In the genomic region with DNA sequence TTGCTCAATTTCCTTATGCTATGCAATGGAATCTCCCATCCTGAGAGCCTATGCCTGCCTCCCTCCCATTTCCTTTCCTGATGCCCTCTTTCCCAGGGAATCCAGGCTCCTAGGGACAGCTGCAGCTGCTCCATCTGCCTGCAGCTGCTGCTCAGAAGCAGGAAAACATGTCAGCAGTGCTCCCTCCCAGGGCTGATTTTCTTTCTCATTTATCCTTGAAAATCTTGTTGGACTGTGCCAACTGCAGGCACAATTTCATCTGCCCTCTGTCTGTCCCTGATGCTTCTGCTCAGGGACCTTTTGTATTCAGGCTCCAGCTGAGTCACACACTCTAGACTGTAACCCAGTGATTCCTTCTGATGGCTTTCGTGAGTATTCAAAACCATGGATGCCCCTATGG, we compare ENCODE assay signal across 14 mouse cellular contexts. TPM values are rescaled to one million over a fixed set of nuclear protein-coding genes. Genes with fewer than 3 reads are reported as not detected.
DNase-seq lines count a peak whose midpoint lies in the region; ATAC-seq and TF ChIP-seq lines count a peak whose summit lies in the region.
"Had no signal": no experiment of that assay in that cellular context is flagged by ENCODE, and none has a peak within 500 bp of the region (broad histone marks: within the 10 kb centered on the region; RNA-seq: fewer than 3 reads in every experiment).

No protein-coding gene starts in this region.

- H3K4me3 ChIP-seq in forebrain, embryonic 12.5 days (replicated peaks) = no peak overlapping the region
- H3K4me3 ChIP-seq in forebrain, embryonic 11.5 days (ENCODE audit: low read depth, low read length) = no peak overlapping the region
- no peak overlapping the region for H3K4me3 ChIP-seq in neural tube, embryonic 12.5 days
- H3K4me3 ChIP-seq in neural tube, embryonic 15.5 days (replicated peaks) = no peak overlapping the region
- no peak overlapping the region for H3K4me3 ChIP-seq in limb, embryonic 13.5 days
- no peak overlapping the region for H3K4me3 ChIP-seq in lung, adult 2 months (replicated peaks; ENCODE audit: extremely low read depth, low read depth, low read length)

- H3K4me1 ChIP-seq in forebrain, embryonic 12.5 days = 0 out of 2 replicates have a peak, but pooled peaks cover 4% of the 10 kb centered on the region
- no peaks in the 10 kb centered on the region for H3K4me1 ChIP-seq in forebrain, embryonic 11.5 days (replicated peaks; ENCODE audit: control insufficient read depth, insufficient read depth, low read length)
- no peaks in the 10 kb centered on the region for H3K4me1 ChIP-seq in neural tube, embryonic 12.5 days
- 0 out of 2 replicates have a peak, but pooled peaks cover 2% of the 10 kb centered on the region for H3K4me1 ChIP-seq in neural tube, embryonic 15.5 days
- no peaks in the 10 kb centered on the region for H3K4me1 ChIP-seq in limb, embryonic 13.5 days
- H3K4me1 ChIP-seq in lung, adult 2 months (ENCODE audit: control insufficient read depth, insufficient read depth, low read length) = no peaks in the 10 kb centered on the region

- no peak overlapping the region for H3K9ac ChIP-seq in forebrain, embryonic 12.5 days
- no peak overlapping the region for H3K9ac ChIP-seq in forebrain, embryonic 11.5 days (ENCODE audit: low read length)
- H3K9ac ChIP-seq in neural tube, embryonic 12.5 days = no peak overlapping the region
- no peak overlapping the region for H3K9ac ChIP-seq in neural tube, embryonic 15.5 days (replicated peaks)
- no peak overlapping the region for H3K9ac ChIP-seq in limb, embryonic 13.5 days
- H3K9ac ChIP-seq: lung, embryonic 14.5 days had no signal

- no peak overlapping the region for H3K4me2 ChIP-seq in forebrain, embryonic 12.5 days
- H3K4me2 ChIP-seq in forebrain, embryonic 11.5 days (ENCODE audit: low read depth, low read length, severe bottlenecking) = no peak overlapping the region
- H3K4me2 ChIP-seq in neural tube, embryonic 12.5 days (replicated peaks) = no peak overlapping the region
- no peak overlapping the region for H3K4me2 ChIP-seq in neural tube, embryonic 15.5 days
- H3K4me2 ChIP-seq in limb, embryonic 13.5 days (replicated peaks) = no peak overlapping the region
- H3K4me2 ChIP-seq: lung, embryonic 14.5 days had no signal

- peak; percentile 49; the same call in 1 of the 2 replicates for ATAC-seq in forebrain, embryonic 12.5 days (ENCODE audit: low FRiP score)
- no peak for ATAC-seq in forebrain, embryonic 11.5 days (replicated peaks; ENCODE audit: low FRiP score)
- ATAC-seq in neural tube, embryonic 12.5 days (ENCODE audit: low FRiP score, low read depth) = peak; percentile 63; the same call in 1 of the 2 replicates
- no peak for ATAC-seq in neural tube, embryonic 15.5 days (ENCODE audit: low FRiP score)
- peak; percentile 61 for ATAC-seq in limb, embryonic 13.5 days (ENCODE audit: low FRiP score, low read depth)

- no peak overlapping the region for H3K27ac ChIP-seq in forebrain, embryonic 12.5 days
- H3K27ac ChIP-seq in forebrain, embryonic 11.5 days (ENCODE audit: low read depth, low read length) = no peak overlapping the region
- H3K27ac ChIP-seq in neural tube, embryonic 12.5 days = no peak overlapping the region; the same call in 1 of the 2 replicates
- H3K27ac ChIP-seq in neural tube, embryonic 15.5 days (replicated peaks) = no peak overlapping the region
- no peak overlapping the region for H3K27ac ChIP-seq in limb, embryonic 13.5 days

- WGBS in forebrain, embryonic 12.5 days = 79% methylated on average over 1 of the region's 1 CpGs
- WGBS in forebrain, embryonic 11.5 days = 64% methylated on average over 1 of the region's 1 CpGs
- 62% methylated on average over 1 of the region's 1 CpGs for WGBS in neural tube, embryonic 12.5 days
- 45% methylated on average over 1 of the region's 1 CpGs for WGBS in neural tube, embryonic 15.5 days
- 79% methylated on average over 1 of the region's 1 CpGs for WGBS in limb, embryonic 13.5 days
- 44% methylated on average over 1 of the region's 1 CpGs for WGBS in lung, adult 2 months

- H3K27me3 ChIP-seq in forebrain, embryonic 12.5 days = no peaks in the 10 kb centered on the region
- no peaks in the 10 kb centered on the region for H3K27me3 ChIP-seq in forebrain, embryonic 11.5 days (ENCODE audit: control insufficient read depth, insufficient read depth, low read length)
- no peaks in the 10 kb centered on the region for H3K27me3 ChIP-seq in neural tube, embryonic 12.5 days (replicated peaks)
- no peaks in the 10 kb centered on the region for H3K27me3 ChIP-seq in neural tube, embryonic 15.5 days (replicated peaks)
- no peaks in the 10 kb centered on the region for H3K27me3 ChIP-seq in limb, embryonic 13.5 days

- no peak for TF ChIP-seq POLR2A in lung, adult 2 months (IDR thresholded peaks at IDR 0.05; ENCODE audit: borderline replicate concordance, extremely low read depth, low read depth, low read length)

- H3K36me3 ChIP-seq in forebrain, embryonic 12.5 days (replicated peaks) = no peaks in the 10 kb centered on the region
- H3K36me3 ChIP-seq in forebrain, embryonic 11.5 days (ENCODE audit: control insufficient read depth, insufficient read depth, low read length) = no peaks in the 10 kb centered on the region
- no peaks in the 10 kb centered on the region for H3K36me3 ChIP-seq in neural tube, embryonic 12.5 days
- no peaks in the 10 kb centered on the region for H3K36me3 ChIP-seq in neural tube, embryonic 15.5 days
- no peaks in the 10 kb centered on the region for H3K36me3 ChIP-seq in limb, embryonic 13.5 days

- no peak for TF ChIP-seq CTCF in lung, adult 2 months (IDR thresholded peaks at IDR 0.05; ENCODE audit: insufficient read depth, low read length)

- no peaks in the 10 kb centered on the region for H3K9me3 ChIP-seq in forebrain, embryonic 12.5 days
- no peaks in the 10 kb centered on the region for H3K9me3 ChIP-seq in forebrain, embryonic 11.5 days (ENCODE audit: control insufficient read depth, low read length)
- no peaks in the 10 kb centered on the region for H3K9me3 ChIP-seq in neural tube, embryonic 12.5 days
- no peaks in the 10 kb centered on the region for H3K9me3 ChIP-seq in neural tube, embryonic 15.5 days (replicated peaks)
- no peaks in the 10 kb centered on the region for H3K9me3 ChIP-seq in limb, embryonic 13.5 days

- no peak for DNase-seq in forebrain, embryonic 11.5 days (ENCODE audit: low spot score)
- DNase-seq in right cerebral cortex, postnatal 36 days (ENCODE audit: low spot score in 2 of 2) = no peak
- DNase-seq in lung, adult 2 months = no peak
- no peak for DNase-seq in urinary bladder, adult 2 months (ENCODE audit: low spot score)
- DNase-seq: cerebellum, adult 18-20 months; heart, postnatal 4 days; kidney, adult 8-10 months; lung, embryonic 14.5 days had no signal

RNA-seq across cellular contexts. Expression of a gene that starts 20.6 kb away (rescaled TPM):
- 5.1 and 5.7 TPM in 2 replicates for polyA plus RNA-seq in forebrain, embryonic 12.5 days (2016; fragmentation: Nextera tagmentation; extraction: Ambion mirVana)
- 6.2 and 7.3 TPM in 2 replicates for polyA plus RNA-seq in forebrain, embryonic 11.5 days (2014; fragmentation: Nextera tagmentation; extraction: Ambion mirVana)
- polyA plus RNA-seq in neural tube, embryonic 12.5 days (2016; fragmentation: Nextera tagmentation; extraction: Ambion mirVana) = 24.2 and 27.6 TPM in 2 replicates
- 0.31 and 0.37 TPM in 2 replicates for polyA plus RNA-seq in neural tube, embryonic 15.5 days (2015; fragmentation: Nextera tagmentation; extraction: Ambion mirVana)
- polyA plus RNA-seq in limb, embryonic 13.5 days (2015; fragmentation: Nextera tagmentation; extraction: Ambion mirVana) = not detected in 2 replicates
- polyA plus RNA-seq in lung, adult 2 months (2012; rRNA removed) = not detected in 2 replicates
- polyA plus RNA-seq in urinary bladder, adult 2 months (2012; rRNA removed) = not detected in 2 replicates
- polyA plus RNA-seq: C2C12; lung, embryonic 14.5 days; small intestine, adult 2 months had no signal

RNA-seq across cellular contexts. Expression of a gene that starts 45.3 kb away (rescaled TPM):
- not detected in 2 replicates for polyA plus RNA-seq in forebrain, embryonic 12.5 days (2016; fragmentation: Nextera tagmentation; extraction: Ambion mirVana)
- not detected in 2 replicates for polyA plus RNA-seq in forebrain, embryonic 11.5 days (2014; fragmentation: Nextera tagmentation; extraction: Ambion mirVana)
- polyA plus RNA-seq in neural tube, embryonic 12.5 days (2016; fragmentation: Nextera tagmentation; extraction: Ambion mirVana) = not detected in 2 replicates
- not detected in 2 replicates for polyA plus RNA-seq in neural tube, embryonic 15.5 days (2015; fragmentation: Nextera tagmentation; extraction: Ambion mirVana)
- polyA plus RNA-seq in limb, embryonic 13.5 days (2015; fragmentation: Nextera tagmentation; extraction: Ambion mirVana) = not detected in 2 replicates
- polyA plus RNA-seq in lung, adult 2 months (2012; rRNA removed) = not detected in 2 replicates
- not detected in 2 replicates for polyA plus RNA-seq in urinary bladder, adult 2 months (2012; rRNA removed)
- polyA plus RNA-seq: C2C12; lung, embryonic 14.5 days; small intestine, adult 2 months had no signal

Comparison
In these comparisons a context has a peak if more than half of its experiments do, and no peak if none do; other contexts are left out.
1. ATAC-seq: peak in forebrain, embryonic 12.5 days (single experiment), neural tube, embryonic 12.5 days (single experiment) and limb, embryonic 13.5 days (single experiment); none in forebrain, embryonic 11.5 days (single experiment) and neural tube, embryonic 15.5 days (single experiment).